Mouse (Mus musculus) v-Abl transformed pro-B cells (cell line): ENCODE data around the gene Fndc1.

Experiments used
- in situ Hi-C, 2 experiments: fragments of 400-800 bp; cut with MboI; formaldehyde crosslinking; loops; one replicate each; pipeline ENCODE4 v1.15.1; 2025; ENCODE audit not compliant: unreplicated experiment in 2 of 2

Fndc1 gene

DNA sequence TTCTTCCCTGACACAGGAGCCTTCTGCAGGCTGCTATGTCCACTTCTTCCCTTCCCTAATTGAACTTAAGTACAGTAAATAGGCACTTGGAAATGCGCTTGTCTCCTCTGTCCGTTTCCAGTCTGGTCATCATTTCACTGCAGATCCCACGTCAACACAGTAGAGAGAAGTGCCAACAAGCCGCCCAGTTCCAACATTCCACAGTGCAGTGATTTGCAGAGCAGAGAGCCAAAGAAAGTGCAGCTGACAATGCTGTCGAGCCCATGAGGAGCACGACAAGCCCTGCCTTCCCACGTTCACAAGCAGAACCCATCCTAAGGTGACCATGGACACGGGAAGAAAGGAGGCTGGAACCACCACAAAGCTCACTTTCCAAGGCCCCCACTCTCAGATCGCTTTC lies 1.7 kb downstream of the Fndc1 start:
- in situ Hi-C loops, result no loop called here

- in situ Hi-C loops, result loop anchor here in 1 of 2 experiments (25.0 kb wide), 1 partner anchor 1084 kb away; no protein-coding TSS in a partner anchor
These were observed 5.4 kb downstream of the Fndc1 start for GRCm38 (mm10) chr17:7821553-7822186.

DNA sequence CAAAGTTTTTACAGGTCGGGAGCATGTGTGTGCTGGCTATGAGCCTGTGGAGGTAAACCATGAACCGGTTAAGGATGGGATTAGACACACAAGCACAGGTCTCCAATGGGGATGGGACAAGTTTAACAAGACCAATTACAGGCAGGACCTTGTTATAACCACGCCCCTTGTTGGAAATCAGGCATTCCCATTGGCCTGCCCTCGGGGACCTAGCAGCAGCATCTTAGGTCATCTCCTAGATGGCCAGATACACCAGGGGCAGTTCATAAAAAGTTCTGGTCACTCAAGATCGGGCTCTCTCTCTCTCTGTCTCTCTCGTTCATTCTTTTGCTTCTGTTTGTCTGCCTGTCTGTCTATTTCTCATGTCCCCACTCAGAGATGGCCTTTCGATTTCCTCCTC lies 6.9 kb downstream of the Fndc1 start:
- in situ Hi-C loops, result loop anchor here in 1 of 2 experiments (25.0 kb wide), 1 partner anchor 1083 kb away; no protein-coding TSS in a partner anchor

GRCm38 (mm10) chr17:7816602-7817001 lies 10.5 kb downstream of the Fndc1 start:
- in situ Hi-C loops, result loop anchor here in 1 of 2 experiments (25.0 kb wide), 1 partner anchor 1079 kb away; no protein-coding TSS in a partner anchor

DNA sequence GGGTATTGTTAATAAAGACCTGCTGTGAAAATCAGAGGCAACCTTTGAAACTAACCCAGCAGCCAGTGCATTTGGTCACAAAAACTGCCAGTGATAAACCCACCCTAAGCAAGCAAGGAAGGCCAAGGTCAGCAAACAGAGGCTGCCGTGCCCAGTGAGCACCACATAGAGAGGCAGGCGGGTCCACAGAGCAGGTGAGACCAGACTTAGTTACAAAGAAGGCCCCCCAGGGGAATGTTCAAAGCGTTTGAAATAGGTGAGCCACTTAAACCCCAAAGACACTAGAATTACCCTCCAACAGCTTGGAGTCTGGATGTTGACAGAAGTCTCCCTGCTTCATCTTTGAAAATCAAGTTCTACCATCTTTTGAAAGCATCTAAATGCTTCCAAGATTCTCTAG lies 12.7 kb downstream of the Fndc1 start:
- in situ Hi-C loops, result loop anchor here in 1 of 2 experiments (25.0 kb wide), 1 partner anchor 1077 kb away; no protein-coding TSS in a partner anchor

DNA sequence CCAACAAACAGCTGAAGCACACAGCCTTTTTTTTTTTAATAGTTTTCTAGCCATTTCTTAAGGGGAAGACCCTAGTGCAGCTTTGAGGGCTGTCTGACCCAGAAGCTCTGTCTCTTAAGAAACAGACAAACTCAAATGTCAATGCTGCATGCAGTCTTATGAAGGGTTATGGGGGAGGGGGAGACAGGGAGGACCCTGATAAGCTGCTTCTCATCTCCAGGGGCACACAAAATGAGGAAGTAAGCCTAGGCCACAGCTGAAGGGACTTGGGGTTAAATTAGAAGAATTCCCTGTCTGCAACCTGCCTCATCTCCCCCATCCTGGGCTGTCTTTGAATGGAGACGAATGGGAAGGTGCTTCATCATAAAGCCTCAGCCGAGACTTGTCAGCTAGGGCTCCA lies 19.1 kb downstream of the Fndc1 start:
- in situ Hi-C loops, result loop anchor here in 1 of 2 experiments (25.0 kb wide), 1 partner anchor 1071 kb away; no protein-coding TSS in a partner anchor

- in situ Hi-C loops, result loop anchor here in 1 of 2 experiments (25.0 kb wide), 1 partner anchor 1068 kb away; no protein-coding TSS in a partner anchor
These were observed 22.0 kb downstream of the Fndc1 start for GRCm38 (mm10) chr17:7805105-7805504.

DNA sequence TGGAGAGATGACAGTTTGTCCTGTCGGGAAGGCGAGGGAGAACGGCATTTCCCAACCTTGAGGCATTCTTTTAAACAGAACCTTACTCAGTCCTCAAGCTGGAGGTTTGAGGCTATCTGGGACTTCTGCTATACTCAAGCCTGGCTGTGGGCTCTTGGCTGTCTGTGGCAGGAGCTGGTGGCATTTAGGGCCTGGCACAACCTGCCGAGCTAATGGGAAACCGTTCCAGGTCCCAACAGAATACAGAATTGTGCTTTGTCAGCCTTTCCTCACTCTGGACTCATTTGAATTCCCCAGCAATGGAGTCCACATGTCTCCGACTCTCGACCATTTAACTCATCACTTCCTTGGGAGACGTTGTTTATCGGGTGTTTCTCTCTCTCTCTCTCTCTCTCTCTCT lies 24.6 kb downstream of the Fndc1 start:
- in situ Hi-C loops, result loop anchor here in 1 of 2 experiments (25.0 kb wide), 1 partner anchor 1065 kb away; no protein-coding TSS in a partner anchor

DNA sequence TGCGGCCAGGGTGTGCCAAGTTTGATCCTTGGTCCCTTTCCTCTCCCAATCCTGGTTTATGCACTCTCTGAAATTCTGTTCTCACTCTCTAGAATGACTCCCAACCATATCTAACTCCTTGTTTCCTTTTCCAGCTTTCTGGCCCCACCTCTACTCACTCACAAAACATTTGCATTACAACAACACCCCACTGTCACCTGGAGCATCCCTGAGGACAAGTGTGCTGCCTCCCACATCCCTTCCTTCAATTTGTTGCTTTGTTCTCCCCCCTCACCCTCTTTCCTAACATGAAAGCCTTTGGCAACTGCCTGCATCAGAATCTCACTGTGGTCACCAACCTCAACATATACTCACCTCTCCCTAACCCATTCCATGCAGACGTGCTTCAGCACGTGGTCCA lies 27.2 kb downstream of the Fndc1 start:
- in situ Hi-C loops, result loop anchor here in 1 of 2 experiments (25.0 kb wide), 1 partner anchor 1063 kb away; no protein-coding TSS in a partner anchor

GRCm38 (mm10) chr17:7795584-7795983 lies 31.5 kb downstream of the Fndc1 start:
- in situ Hi-C loops, result no loop called here

DNA sequence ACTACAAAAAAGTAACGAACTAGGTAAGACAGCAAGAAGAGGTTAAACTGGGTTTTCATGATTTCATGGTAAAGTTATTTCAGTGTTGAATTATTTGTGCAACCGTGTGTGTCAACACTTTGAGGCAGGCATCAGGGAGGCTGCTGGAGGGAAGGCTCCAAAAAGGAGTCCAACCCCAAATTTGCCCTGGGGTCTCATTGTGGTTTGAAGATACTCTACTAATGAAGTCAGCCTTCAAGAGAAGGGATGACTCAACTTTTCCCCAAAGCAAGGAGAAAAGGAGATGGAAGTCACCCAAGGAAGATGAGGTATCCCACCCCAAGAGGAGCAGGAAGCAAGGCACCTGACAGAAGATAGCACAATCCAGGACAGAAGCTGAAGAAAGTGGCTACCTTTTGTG lies 31.9 kb downstream of the Fndc1 start:
- in situ Hi-C loops, result no loop called here

GRCm38 (mm10) chr17:7794093-7794492 lies 33.0 kb downstream of the Fndc1 start:
- in situ Hi-C loops, result no loop called here

- in situ Hi-C loops, result no loop called here
These were observed 36.6 kb downstream of the Fndc1 start for GRCm38 (mm10) chr17:7790512-7790911.

DNA sequence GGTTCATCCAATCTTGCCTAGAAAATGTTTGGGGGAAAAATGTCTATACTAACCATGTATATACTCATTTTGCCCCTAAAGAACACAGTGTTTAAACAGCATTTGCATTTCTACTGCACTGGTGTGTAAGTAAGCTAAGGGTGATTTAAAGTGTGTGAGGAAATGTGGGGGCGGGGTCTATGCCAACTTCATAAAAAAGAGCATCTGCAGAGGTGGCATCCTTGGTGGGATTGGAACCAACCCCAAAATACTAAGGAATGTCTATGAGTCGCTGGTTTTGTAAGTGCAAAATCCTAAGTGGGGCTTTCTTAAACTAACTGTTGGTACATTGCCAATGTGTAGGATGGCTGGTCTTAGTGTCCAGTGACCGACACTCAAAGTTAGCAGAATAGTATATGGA lies 53.0 kb downstream of the Fndc1 start:
- in situ Hi-C loops, result no loop called here

DNA sequence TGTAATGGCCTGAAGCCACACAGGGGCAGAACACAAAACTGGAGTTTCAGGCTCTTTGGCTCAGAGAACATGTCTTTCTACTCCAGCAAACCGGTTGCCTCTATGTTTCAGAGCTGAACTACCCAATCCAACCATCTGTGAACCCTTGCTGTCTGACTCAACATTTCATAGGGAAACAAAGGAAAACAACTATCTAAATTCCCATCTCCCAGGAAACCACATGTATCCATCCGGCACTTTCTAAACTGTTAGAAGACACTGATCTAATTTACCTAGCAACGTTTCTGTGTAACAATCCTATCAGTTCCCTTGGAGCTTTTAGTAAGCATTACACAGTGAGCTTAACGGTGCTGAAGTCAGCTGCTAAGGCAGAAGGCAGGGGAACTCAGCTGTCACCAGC lies 67.3 kb downstream of the Fndc1 start:
- in situ Hi-C loops, result no loop called here

DNA sequence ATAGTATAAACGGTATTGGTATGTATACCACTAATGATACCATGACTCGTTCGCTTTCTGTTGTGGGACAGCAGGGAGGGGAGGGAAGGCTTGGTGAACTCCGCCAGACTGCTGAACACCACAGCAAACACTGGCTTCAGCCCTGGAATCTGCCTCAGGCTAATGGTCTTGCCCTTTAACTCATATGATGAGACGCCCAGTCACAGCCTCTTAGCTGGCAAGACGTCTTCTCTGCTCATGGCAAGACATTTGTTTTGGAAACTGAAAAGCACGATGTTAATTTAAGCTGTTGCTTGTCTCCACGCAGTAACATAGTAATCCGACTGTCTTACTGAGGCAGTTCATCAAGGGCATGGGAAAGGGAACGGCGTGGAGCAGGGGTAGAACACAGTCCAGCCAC lies 72.1 kb downstream of the Fndc1 start:
- in situ Hi-C loops, result no loop called here

GRCm38 (mm10) chr17:7753383-7753782 lies 73.7 kb downstream of the Fndc1 start:
- in situ Hi-C loops, result no loop called here

DNA sequence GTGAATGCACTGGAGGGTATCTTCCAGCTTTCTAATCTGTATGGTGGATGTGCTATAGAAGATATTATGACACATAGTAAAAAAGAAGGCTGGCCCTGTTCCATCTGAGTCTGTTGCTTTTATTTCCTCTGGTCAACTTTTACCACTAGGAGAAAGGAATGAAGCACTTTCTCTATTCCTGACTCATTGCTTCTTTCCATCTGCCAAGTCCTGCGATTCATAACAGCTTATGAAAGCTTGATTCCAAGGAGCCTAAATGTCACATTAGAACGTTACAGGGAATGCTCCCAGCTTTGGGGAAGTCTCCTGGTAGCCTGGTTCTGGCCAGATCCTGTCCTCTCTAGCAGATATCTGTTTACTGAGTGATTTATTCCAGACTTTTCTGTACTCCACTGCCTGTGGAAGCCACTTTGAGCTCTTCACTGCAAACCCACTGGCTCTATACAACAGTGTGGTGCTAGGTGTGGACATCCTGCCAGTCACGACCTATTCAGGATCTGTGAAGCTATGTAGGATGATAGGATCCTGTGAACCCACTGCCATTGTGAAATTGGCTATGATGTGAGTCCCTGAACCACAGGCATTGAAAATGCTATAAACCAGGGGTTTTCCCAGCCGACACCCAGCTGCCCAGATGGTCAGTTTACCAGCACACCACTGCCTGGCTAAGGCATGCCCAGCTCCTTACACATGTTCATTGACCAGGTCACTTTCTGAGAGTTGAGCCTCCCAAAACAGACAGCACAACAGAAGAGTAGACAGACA lies 77.9 kb downstream of the Fndc1 start:
- in situ Hi-C loops, result no loop called here

DNA sequence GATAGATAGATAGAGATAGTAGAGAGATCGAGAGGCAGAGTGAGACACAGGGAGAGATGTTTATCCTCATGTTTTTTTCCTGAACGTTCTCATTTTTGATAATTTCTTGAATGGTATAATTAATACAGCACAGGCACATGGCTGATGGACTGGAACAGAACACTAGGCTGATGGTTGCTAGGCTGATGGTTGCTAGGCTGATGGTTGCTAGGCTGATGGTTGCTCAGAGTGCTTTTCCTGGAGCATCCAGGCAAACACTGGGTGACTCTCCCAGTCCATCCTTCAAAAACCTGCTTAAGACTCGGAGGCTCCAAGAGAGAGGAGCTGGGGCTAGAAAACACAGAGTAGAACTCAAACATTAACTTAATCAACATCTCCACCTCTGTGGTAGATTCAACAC lies 80.3 kb downstream of the Fndc1 start:
- in situ Hi-C loops, result no loop called here

- in situ Hi-C loops, result no loop called here
These were observed 82.1 kb downstream of the Fndc1 start for GRCm38 (mm10) chr17:7744976-7745375.

- in situ Hi-C loops, result no loop called here
These were observed 86.1 kb downstream of the Fndc1 start for GRCm38 (mm10) chr17:7740988-7741387.

GRCm38 (mm10) chr17:7722991-7723390 lies 104.1 kb downstream of the Fndc1 start:
- in situ Hi-C loops, result no loop called here
